8 mouse cellular contexts compared by ENCODE assay signal in genomic region chrX:101131992-101132791, GRCm38 (mm10). TPM values are rescaled to one million over a fixed set of nuclear protein-coding genes. Genes with fewer than 3 reads are reported as not detected.
DNase-seq lines count a peak whose midpoint lies in the region; ATAC-seq and TF ChIP-seq lines count a peak whose summit lies in the region.

No protein-coding gene starts in this region.

- WGBS in heart, postnatal 0 days, result 33% methylated on average over 12 of the region's 12 CpGs
- WGBS in midbrain, embryonic 11.5 days, result 41% methylated on average over 12 of the region's 12 CpGs

- no peaks in the 10 kb centered on the region for H3K27me3 ChIP-seq in heart, postnatal 0 days (ENCODE audit: control insufficient read depth, insufficient read depth, low read length)
- no peaks in the 10 kb centered on the region for H3K27me3 ChIP-seq in midbrain, embryonic 11.5 days (ENCODE audit: control insufficient read depth, insufficient read depth, low read length)

- H3K4me1 ChIP-seq in heart, postnatal 0 days (ENCODE audit: control insufficient read depth, insufficient read depth), result no peaks in the 10 kb centered on the region
- H3K4me1 ChIP-seq in midbrain, embryonic 11.5 days (ENCODE audit: control insufficient read depth, insufficient read depth, low read length), result no peaks in the 10 kb centered on the region

- peak overlapping the region; percentile 68 for H3K4me3 ChIP-seq in gastrocnemius, adult 2 months
- peak overlapping the region; percentile 30 for H3K4me3 ChIP-seq in heart, postnatal 0 days (ENCODE audit: low read depth, low read length)
- no peak overlapping the region for H3K4me3 ChIP-seq in midbrain, embryonic 11.5 days (ENCODE audit: low read depth, low read length)

- H3K4me2 ChIP-seq in heart, postnatal 0 days (ENCODE audit: low read depth, low read length), result peak overlapping the region; percentile 50
- H3K4me2 ChIP-seq in midbrain, embryonic 11.5 days, result no peak overlapping the region

- intact Hi-C loops in gastrocnemius, adult 2 months (cut with DNase I), result loop anchor here (1.0 to 5.0 kb wide), 3 partner anchors 155 to 295 kb away; partner anchors contain the start of gene Nono
- intact Hi-C loops in gastrocnemius, postnatal 14 days (cut with DNase I; ENCODE audit: low total_unique reads), result no loop called here

- no peak for DNase-seq in gastrocnemius, adult 2 months
- no peak for DNase-seq in gastrocnemius, postnatal 14 days
- peak; percentile 51 for DNase-seq in ZHBTc4 (ENCODE audit: low read depth, low spot score)
- DNase-seq in embryo, embryonic 11.5 days (ENCODE audit: low read depth, low spot score), result peak; percentile 22
- DNase-seq in heart, postnatal 0 days (ENCODE audit: low spot score), result peak; percentile 30
- DNase-seq in layer of hippocampus, postnatal 14 days (ENCODE audit: low spot score in 2 of 2), result peak; percentile 18 to 42
- DNase-seq in midbrain, embryonic 11.5 days (ENCODE audit: low spot score, missing footprints), result peak; percentile 94
- DNase-seq in thymus, postnatal 14 days, result peak; percentile 29

- H3K27ac ChIP-seq in gastrocnemius, adult 2 months, result peak overlapping the region; percentile 55
- H3K27ac ChIP-seq in heart, postnatal 0 days (ENCODE audit: low read depth), result no peak overlapping the region
- no peak overlapping the region for H3K27ac ChIP-seq in midbrain, embryonic 11.5 days (ENCODE audit: low read depth, low read length)

- TF ChIP-seq EP300 in heart, postnatal 0 days (IDR thresholded peaks at IDR 0.05; ENCODE audit: low read depth), result no peak

- no peak overlapping the region for H3K9ac ChIP-seq in heart, postnatal 0 days (replicated peaks; ENCODE audit: low read depth, low read length)
- H3K9ac ChIP-seq in midbrain, embryonic 11.5 days (ENCODE audit: low read length), result no peak overlapping the region

- no peak; the same call in 1 of the 2 replicates for ATAC-seq in heart, postnatal 0 days (ENCODE audit: insufficient read depth, low read depth)
- ATAC-seq in midbrain, embryonic 11.5 days (ENCODE audit: low FRiP score), result peak; percentile 50; the same call in 1 of the 2 replicates

- H3K9me3 ChIP-seq in heart, postnatal 0 days (replicated peaks; ENCODE audit: control insufficient read depth, low read length), result no peaks in the 10 kb centered on the region
- H3K9me3 ChIP-seq in midbrain, embryonic 11.5 days (ENCODE audit: control insufficient read depth, low read length), result no peaks in the 10 kb centered on the region

- H3K36me3 ChIP-seq in heart, postnatal 0 days (replicated peaks; ENCODE audit: control insufficient read depth, insufficient read depth, low read length), result no peaks in the 10 kb centered on the region
- H3K36me3 ChIP-seq in midbrain, embryonic 11.5 days (ENCODE audit: control insufficient read depth, insufficient read depth, low read length), result no peaks in the 10 kb centered on the region

- peak; percentile 63 for TF ChIP-seq CTCF in gastrocnemius, adult 2 months (IDR thresholded peaks at IDR 0.05)
- TF ChIP-seq CTCF in heart, postnatal 0 days (IDR thresholded peaks at IDR 0.05; ENCODE audit: low read depth), result peak; percentile 48

RNA-seq across cellular contexts. Expression of gene Slc7a3, which starts 46.4 kb away (rescaled TPM):
- not detected for total RNA-seq in gastrocnemius, adult 2 months (2021)
- under 1 TPM in 1 of 2 experiments, not detected in 1; 0.09 TPM for total RNA-seq in gastrocnemius, postnatal 14 days (2021)
- 2.2 TPM in 1 of 2 replicates, not detected in the other for total RNA-seq in heart, postnatal 0 days (2014; rRNA removed; ENCODE audit: low replicate concordance)
- polyA plus RNA-seq in heart, postnatal 0 days (2015; fragmentation: Nextera tagmentation; extraction: Ambion mirVana), result 0.14 and 0.22 TPM in 2 replicates
- 1 to 10 TPM; 7.7 to 7.8 TPM for total RNA-seq in layer of hippocampus, postnatal 14 days (2021)
- polyA plus RNA-seq in midbrain, embryonic 11.5 days (2014; fragmentation: Nextera tagmentation; extraction: Ambion mirVana), result 0.77 and 0.91 TPM in 2 replicates

Comparison
In these comparisons a context has a peak if more than half of its experiments do, and no peak if none do; other contexts are left out.
1. DNase-seq: peak in ZHBTc4 (single experiment), embryo, embryonic 11.5 days (single experiment), heart, postnatal 0 days (single experiment), layer of hippocampus, postnatal 14 days (2 of 2), midbrain, embryonic 11.5 days (single experiment) and thymus, postnatal 14 days (single experiment); none in gastrocnemius, adult 2 months (single experiment) and gastrocnemius, postnatal 14 days (single experiment).